Mouse (Mus musculus) small intestine, adult 10 weeks (tissue): ENCODE measurements around the gene Krt36. TPM values are rescaled to one million over a fixed set of nuclear protein-coding genes. Genes with fewer than 3 reads are reported as not detected.

ENCODE experiments used
- polyA plus RNA-seq: library from polyadenylated mRNA; stranded (reverse); fragments of 350-450 nt; fragmentation: Illumina TruSeq; extraction: RNeasy Lipid Tissue Mini Kit (QIAGEN cat#74804); gene quantifications from one replicate; pipeline ENCODE4 v1.2.3, GENCODE M21; 2014; ENCODE audit warnings: low replicate concordance

The Krt36 gene
- polyA plus RNA-seq, result not detected

GRCm38 (mm10) chr11:100105576-100106122, at the start of gene Krt36:
Krt36 (minus strand) TSS chr11:100105626.

DNA sequence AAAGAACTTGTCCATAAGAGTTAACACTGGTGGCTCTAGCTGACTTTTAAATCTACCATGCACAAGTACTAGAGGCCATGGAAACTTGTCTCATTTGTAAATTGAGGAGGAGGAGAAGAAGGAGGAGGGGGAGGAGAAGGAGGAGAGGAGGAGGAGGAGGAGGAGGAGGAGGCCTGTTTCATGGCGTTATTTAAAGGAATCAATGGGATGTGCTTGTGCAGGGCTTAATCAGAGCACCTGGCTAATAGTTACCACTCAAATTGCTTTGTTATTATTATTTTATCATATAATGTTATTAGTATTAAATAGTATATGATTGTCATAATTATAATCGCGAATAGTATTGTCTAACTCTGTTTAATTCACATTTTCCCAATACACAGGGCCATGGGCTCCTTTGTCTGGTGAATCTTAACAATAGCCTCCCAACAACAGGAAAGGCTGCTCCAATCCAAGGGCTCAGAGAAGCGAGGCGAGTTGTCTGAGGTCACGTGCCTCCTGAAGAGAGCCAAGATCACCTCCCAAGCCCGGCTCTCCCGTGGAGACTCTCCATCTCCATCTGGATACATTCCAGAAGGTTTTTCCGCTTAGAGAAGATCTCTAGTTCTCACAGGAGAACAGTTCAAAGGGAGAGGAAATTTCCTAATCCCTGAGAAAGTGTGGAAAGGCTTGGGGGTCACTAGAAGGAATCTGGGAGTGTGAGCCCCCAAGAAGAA, 43.3 kb upstream of the Krt36 start, which contains the start of gene Krt19:
Gene Krt19 (minus strand): TSS at position 51 of the 716 bp plus-strand sequence.

DNA sequence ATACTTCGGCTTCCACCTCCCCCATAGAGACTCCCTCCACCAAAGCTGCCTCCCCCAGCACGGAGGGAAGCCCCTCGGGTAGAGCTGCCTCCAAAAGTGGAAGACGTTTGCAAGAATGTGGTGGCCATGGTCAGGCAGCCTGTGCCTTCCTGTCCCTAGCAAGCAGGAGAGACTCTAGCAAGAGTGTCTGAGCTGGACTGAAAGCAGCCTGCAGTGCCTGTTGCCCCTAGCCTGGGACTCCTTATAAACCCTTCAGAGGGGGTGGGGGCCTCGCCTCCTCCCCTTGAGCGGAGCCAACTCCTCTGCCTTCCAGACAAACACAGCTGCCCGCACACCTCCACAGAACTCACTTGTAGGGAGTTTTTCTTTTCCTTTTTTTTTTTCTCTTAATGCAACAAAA, 30.3 kb upstream of the Krt36 start, which contains the start of gene Krt15:
Gene Krt15 (minus strand): TSS at position 198 of the 400 bp plus-strand sequence.

DNA sequence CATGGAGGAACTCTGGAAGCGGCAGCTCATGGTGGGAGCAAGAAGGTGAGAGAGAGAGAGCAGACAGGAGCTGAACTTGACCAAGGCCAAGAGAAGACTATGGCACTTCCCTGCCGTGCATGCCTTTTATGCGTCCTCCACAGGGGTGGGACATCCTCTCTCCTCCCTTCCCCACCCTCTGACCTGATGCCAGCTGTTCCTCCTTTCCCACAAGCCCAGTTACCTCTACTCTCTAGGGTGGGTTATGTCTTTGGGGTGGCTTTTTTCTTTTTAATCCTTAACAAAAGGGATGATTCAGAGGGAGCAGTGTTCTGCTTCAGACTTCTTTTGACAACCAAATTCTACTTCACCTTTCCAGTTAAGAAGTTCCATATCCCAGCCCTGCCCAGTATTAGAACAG, 16.0 kb upstream of the Krt36 start, which contains the start of gene Krt13:
Gene Krt13 (minus strand): TSS at position 101 of the 400 bp plus-strand sequence.

DNA sequence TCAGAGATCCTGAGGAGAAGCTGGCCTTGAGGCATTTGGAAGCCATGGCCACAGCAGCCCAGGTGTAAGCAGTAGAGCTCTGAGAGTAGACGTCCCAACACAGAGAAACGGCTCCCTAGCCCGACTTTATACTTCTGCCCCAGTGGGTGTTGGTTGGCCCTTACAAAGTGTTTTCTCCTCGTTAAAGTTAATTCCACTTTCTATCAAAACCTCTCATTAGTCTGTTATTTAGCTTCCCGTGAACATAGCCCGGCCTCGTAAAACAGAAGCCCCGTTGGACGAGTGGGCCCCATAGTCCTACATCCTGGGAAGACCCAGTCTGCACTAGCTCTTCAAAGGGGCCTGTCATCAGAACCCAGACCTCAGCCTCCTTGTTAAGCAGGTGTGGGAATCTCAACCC, 9.3 kb downstream of the Krt36 start, which contains the start of gene Krt35:
Gene Krt35 (minus strand): TSS at position 101 of the 400 bp plus-strand sequence.

DNA sequence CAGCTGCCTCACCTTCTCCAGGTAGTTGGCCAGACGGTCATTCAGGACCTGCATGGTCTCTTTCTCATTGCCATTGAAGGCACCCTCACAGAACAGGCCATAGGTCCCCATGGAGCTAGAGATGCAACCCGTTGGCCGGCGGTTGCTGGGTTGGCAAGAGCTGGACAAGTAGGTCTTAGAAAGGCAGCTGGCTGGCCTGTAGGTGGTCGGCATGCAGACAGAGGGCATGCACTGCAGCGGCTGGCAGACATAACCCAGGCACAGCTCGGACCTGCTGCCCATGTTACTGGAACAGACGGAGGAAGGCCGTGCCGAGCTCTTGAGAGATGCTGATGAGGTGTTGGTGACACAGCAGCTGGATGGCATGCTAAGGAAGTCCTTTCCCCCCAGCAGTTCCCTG, 17.6 kb downstream of the Krt36 start, which contains the start of gene Krt32:
Gene Krt32 (minus strand): TSS at position 366 of the 400 bp plus-strand sequence.

Other genes starting within 250 kb of the Krt36 start
- gene Gm11568, start 247.7 kb downstream of the Krt36 start, polyA plus RNA-seq, result not detected
- not detected for gene Gm11559, start 241.2 kb downstream of the Krt36 start, polyA plus RNA-seq
- not detected for gene Krtap9-1, start 232.2 kb downstream of the Krt36 start, polyA plus RNA-seq
- not detected for gene Gm11567, start 226.4 kb downstream of the Krt36 start, polyA plus RNA-seq
- not detected for gene Krtap31-1, start 197.7 kb downstream of the Krt36 start, polyA plus RNA-seq
- gene Gm11565, start 190.9 kb downstream of the Krt36 start, polyA plus RNA-seq, result not detected
- gene Krtap31-2, start 169.3 kb downstream of the Krt36 start, polyA plus RNA-seq, result not detected
- not detected for gene Krtap9-5, start 157.2 kb downstream of the Krt36 start, polyA plus RNA-seq
- not detected for gene Krtap29-1, start 126.6 kb downstream of the Krt36 start, polyA plus RNA-seq
- not detected for gene Krtap16-1, start 119.0 kb downstream of the Krt36 start, polyA plus RNA-seq
- not detected for gene Krtap17-1, start 111.6 kb downstream of the Krt36 start, polyA plus RNA-seq
- not detected for gene Krt33a, start 89.4 kb downstream of the Krt36 start, polyA plus RNA-seq
- not detected for gene Krt33b, start 75.8 kb downstream of the Krt36 start, polyA plus RNA-seq
- not detected for gene Krt34, start 64.1 kb downstream of the Krt36 start, polyA plus RNA-seq
- gene Krt31, start 55.1 kb downstream of the Krt36 start, polyA plus RNA-seq, result not detected
- gene Krt32, start 17.4 kb downstream of the Krt36 start, polyA plus RNA-seq, result not detected
- not detected for gene Krt35, start 9.4 kb downstream of the Krt36 start, polyA plus RNA-seq
- gene Krt13, start 15.9 kb upstream of the Krt36 start, polyA plus RNA-seq, result not detected
- gene Krt15, start 30.3 kb upstream of the Krt36 start, polyA plus RNA-seq, result not detected
- 9.9 TPM for gene Krt19, start 43.0 kb upstream of the Krt36 start, polyA plus RNA-seq
- not detected for gene Krt9, start 87.6 kb upstream of the Krt36 start, polyA plus RNA-seq
- not detected for gene Krt14, start 101.9 kb upstream of the Krt36 start, polyA plus RNA-seq
- not detected for gene Krt16, start 143.3 kb upstream of the Krt36 start, polyA plus RNA-seq
- gene Krt17, start 155.4 kb upstream of the Krt36 start, polyA plus RNA-seq, result not detected
- not detected for gene Krt42, start 164.2 kb upstream of the Krt36 start, polyA plus RNA-seq
- gene Eif1, start 214.3 kb upstream of the Krt36 start, polyA plus RNA-seq, result 1,556 TPM
- gene Gast, start 228.8 kb upstream of the Krt36 start, polyA plus RNA-seq, result not detected